Mouse (Mus musculus): ENCODE measurements around the gene Ncor1.
A peak's percentile ranks its signal among the peaks of the same experiment; 100 is the strongest.
"Not testable (repeated sequence)": the region's sequence is repeated elsewhere in the genome, so short reads cannot be mapped to it uniquely, and the experiment has no call there.

Ncor1 gene

DNA sequence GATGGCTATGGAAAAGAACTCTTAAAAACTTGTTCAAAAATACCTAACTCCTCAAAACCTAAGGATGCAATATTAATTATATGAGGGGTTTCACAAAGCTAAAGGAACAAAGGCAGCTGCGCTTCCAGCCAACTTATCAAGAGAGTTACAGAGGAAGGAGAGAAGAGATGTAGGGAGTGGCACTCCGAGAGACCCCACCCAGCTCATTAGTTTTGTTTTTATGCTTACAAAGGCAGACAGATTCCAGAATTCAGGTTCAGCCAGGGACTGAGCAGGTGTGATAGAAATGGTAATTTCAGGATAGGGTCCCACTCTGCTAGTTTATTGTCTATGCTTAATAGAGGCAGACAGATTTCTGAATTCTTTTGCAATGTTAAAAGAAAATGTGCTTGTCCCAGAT, 103.1 kb downstream of the Ncor1 start:
- no peak for DNase-seq (ENCODE audit: low spot score)

DNA sequence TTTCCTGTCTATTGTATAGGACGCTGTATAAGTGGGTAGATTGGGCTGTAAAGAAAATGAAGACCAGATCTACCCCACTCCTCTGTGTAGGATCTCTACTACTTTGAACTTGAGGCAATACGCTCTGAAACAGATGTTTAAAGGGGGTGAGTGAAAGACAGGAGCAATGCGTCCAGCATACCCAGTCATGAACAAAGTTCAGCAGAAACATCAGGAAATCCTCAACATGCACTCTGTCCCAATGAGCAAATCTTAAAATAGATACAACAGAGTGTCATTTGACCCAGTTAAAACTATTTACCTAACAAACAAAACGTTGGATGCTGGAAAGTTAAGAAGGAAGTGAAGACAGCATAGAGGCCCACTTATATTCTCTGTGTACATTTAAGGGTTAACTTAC, 106.4 kb downstream of the Ncor1 start:
- no peak for DNase-seq (ENCODE audit: low spot score)

DNA sequence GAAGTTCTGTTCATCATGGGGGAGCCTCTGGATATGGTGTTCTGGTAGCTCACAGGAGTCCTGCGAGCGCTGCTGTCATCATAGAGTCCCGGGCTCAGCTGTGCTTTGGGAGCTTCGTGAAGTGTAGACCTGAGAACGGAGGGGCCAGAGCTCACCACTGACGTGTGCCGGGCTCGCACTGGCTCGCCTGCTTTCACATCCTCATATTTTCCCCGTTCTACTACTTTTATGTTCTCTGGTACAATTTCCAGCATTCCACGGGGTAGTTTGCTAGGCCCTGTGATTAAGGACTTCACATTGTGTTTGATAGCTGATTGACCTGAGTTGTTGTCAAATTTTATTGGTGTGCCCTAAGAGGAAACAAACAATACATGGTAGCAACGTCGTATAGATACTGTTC, 115.3 kb downstream of the Ncor1 start:
- DNase-seq (ENCODE audit: low spot score), result no peak

DNA sequence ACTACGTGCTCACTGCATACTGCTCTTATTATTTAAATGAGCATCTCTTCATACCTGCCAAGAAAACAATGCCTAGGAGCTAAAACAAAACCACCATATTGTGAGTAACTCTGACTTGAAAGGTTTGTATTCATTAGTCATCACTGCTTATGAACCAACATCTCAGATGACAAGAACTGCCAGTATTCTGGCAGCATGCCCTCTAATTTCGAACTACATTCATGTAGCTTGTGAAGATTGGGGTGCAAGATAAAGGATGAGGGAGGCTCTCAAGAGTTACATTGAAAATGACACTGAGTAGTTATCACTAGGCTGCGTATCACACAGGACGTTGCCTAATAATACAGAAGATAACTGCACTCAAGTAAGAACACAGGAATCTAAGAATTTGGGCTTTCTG, 126.1 kb downstream of the Ncor1 start:
- no peak for DNase-seq (ENCODE audit: low spot score)

DNA sequence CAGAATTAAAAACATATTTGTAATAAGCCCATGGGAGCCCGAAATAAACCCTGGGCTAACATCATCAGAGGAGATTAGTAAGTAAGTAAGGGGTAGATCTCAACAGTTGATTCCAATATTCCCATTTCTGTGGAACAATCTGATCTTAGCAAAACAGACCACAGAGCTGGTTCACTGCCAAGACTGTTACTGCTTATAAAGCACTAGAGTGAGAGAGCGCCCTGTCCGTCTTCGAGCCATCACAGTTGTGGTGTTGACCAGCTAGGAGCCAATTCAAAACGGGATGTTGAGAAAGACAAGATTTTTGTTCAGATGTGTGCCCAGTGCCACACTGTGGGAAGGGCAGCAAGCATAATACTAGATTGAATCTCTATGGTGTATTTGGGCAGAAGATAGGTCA, 127.2 kb downstream of the Ncor1 start:
- DNase-seq (ENCODE audit: low spot score), result no peak

DNA sequence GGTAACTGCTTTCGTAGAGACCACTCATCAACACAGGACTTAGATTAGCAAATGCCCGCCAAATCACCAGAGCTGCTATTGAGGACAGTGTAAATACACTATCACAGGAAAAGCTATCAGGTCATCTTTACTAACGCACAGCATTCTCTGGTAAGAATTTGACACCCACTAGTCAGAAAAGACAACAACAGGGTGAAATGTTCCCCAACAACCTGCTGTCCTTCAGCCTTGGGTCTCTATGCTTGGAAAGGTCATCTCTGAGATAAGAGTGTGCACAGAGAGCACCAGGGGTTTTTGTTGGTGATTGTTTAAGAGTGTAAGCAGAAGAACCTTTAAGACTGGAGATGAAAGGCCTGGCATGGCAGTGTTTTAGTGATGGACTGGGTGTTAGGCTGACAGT, 134.7 kb downstream of the Ncor1 start:
- DNase-seq (ENCODE audit: low spot score), result no peak

DNA sequence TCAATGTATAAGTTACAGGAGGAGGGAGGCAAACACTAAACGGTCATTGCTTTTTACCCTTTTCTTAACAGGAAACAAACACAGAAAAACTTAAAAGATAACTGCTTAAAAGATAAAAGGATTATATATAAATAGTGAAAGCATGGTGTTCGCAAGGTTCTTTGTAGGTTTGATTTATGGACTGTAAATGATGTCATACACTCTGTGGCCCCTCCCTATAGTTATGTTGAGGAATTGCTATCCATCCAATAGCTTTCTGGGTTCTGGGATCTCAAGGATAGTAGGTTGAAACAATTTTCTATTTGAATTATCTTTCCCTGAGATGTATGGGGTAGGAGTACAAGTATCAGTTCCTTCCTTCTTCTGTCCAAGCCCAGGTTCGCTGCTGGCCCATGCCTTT, 138.2 kb downstream of the Ncor1 start:
- DNase-seq (ENCODE audit: low spot score), result no peak

DNA sequence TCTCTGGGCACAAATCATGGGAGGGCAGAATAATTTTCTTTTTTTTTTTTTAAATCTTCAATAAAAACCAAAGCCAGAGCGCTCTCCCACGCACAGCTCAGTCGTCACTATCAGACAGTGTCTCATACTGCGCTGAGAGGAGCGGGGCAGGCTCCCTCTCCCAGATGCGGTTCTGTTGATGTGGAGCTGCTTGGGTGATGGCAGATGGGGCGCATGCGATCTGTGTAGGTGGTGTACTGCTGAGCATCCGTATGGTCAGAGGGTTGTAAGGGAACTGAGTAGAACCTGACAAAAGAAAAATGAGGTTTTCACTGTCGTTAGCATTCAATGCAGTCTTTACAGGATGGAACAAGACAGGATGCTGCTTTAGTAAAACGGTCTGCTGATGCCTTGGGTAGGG, 140.6 kb downstream of the Ncor1 start:
- DNase-seq (ENCODE audit: low spot score), result peak; percentile 69

DNA sequence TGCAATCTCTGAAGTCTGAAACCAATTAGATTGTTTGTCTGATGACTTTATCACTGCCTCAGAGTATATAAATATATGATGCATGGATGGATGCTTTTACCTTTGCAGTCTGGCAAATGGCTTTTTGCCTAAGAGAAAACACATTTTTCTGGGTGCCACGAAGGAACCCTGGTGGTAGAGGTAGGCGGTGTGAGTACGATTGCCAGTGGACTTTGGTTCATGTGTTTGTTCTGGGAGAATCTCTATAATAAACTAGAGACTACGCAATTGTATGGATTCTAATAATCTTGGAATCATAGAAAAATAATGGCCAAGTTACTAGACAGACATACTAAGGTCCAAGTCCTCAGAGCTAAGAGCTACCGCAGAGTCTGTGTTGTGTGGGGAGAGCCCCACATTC, 143.4 kb downstream of the Ncor1 start:
- no peak for DNase-seq (ENCODE audit: low spot score)

DNA sequence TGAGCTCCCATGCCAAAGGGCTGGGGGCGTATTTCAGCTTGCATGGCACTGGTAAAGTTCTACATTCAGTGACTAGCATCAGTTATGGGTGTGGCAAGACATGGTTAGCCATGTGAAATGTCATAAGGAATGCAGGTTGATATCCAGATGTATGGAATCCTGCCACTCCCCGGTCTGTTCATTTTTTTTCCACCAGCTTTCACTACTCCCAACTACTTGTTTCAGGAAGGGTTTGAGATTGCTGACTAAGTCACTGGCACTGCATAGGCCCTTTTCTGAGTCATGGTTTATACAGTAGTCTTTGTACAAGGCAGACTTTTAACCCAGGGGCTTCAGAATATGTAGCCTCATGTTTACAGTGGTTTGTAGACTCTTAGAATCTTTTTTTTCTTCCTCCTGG, 149.0 kb downstream of the Ncor1 start:
- no peak for DNase-seq (ENCODE audit: low spot score)

DNA sequence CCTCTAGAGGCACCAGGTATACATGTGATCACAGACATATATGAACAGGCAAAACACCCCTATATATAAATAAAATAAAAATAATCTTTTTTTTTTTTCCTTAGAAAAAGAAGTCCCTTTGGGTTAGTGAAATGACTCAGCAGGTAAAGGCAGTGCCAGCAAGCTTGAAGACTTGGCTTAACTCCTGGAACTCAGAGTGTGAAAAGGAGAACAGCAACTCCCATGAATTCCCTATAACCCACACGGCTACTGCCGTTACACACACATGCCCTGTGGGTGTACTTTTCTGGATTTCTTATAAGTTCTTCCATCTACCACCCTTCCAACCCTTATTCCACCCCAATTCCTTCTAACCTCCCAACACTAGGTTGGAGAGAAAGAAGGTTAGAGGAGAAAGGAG, 152.5 kb downstream of the Ncor1 start:
- no peak for DNase-seq (ENCODE audit: low spot score)

DNA sequence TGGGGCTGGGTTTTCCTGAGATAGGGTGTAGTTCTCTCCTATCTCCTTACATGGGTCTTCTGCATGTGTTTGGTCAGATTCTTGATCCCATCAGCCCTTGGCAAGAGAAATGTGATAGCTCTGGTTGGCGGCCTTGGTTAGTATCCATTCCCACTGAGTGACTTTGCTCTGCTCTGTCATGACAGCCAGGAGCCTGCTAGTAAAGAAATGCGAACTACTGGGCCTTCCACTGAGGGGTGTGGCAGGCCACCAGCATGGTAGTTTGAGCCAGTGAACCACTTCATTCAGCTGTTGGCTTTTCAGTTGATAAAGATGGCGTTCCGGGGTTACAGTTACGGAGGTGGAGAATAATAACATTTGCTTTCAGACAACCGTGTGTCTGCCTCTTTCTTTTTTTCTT, 159.5 kb downstream of the Ncor1 start:
- DNase-seq (ENCODE audit: low spot score), result no peak

DNA sequence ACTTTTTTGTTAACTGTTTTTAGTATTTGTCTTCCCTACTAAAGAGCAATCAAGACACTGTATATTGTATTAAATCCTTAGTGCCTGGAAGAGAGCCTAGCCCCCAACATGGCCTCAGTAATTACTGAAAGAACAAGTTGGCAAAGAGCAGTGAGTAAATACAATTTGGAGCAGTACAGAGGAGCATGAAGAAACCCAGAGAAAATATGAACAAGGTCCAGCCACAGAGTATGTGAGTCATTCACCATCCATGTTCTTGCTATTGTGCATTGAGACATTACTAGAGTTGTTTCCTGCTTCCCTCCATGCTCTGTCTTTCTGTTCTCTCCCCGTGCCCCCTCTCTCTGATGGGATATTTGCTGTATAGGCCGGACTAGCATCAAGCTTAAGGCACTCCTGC, 164.2 kb downstream of the Ncor1 start:
- no peak for DNase-seq (ENCODE audit: low spot score)

DNA sequence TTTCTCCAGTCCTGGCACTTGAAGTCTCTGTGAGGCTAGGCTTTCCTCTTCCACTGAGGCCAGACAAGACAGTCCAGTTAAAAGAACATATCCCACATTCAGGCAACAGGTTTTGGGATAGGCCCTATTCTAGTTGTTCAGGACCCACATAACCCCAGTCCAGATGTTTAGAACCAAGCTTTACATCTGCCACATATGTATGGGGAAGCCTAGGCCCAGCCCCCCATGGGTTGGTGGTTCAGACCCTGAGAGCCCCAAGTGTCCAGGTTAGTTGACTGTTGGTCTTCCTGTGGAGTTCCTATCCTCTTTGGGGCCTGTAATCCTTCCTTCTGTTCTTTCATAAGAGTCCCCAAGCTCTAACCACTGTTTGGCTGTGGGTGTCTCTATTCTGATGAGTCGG, 170.6 kb downstream of the Ncor1 start:
- DNase-seq (ENCODE audit: low spot score), result no peak

DNA sequence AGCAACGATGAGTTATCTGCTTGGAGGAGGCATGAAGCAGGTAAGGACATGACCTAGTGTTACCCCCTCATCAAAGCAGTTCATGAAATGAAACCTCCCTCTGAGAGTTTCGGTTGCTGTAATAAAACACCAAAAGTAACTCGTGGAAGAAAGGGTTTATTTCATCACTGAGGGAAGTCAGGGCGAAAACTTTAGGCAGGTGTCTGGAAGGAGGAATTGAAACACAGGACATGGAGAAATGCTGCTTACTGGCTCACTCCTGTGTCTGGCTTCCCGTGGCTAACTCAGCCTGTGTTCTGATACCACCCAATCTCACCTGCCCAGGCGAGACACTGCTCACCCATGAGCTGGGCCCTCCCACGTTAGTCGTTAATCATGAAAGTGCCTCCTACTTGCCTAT, 173.3 kb downstream of the Ncor1 start:
- DNase-seq (ENCODE audit: low spot score), result no peak

DNA sequence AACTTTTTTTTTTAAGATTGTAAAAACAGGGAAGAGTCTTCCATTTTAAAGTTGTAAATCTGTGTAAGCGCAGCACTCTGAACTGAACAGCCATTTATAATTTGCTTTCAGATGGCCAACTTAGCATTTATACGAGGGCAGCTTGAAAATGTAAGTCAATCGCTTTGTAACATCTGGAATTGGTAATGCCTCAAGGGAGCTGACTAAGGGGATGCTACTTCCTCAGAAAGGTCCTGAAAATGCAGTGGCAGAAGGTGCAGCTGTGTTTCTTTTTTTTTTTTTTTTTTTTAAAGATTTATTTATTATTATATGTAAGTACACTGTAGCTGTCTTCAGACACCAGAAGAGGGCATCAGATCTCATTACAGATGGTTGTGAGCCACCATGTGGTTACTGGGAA, 174.3 kb downstream of the Ncor1 start:
- not testable (repeated sequence) for DNase-seq (ENCODE audit: low spot score)

DNA sequence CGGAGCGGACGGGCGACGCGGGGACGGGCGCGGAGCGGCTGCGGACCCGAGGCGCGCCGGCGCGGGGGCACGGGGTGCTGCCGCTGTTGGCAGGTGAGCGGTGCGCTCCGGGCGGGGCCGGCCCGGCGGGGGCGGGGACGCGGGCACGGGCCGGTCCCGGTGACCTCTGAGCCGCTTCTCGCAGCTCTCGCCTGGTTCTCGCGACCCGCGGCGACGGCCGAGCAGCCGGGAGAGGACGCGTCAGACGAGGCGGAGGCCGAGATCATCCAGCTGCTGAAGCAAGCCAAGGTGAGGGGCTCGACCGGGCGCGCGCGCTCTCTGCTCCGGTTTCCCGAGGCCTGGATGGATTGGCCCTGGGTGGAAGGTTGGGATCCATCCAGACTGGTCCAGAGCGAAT, 176.7 kb downstream of the Ncor1 start:
- no peak for DNase-seq (ENCODE audit: low spot score)

DNA sequence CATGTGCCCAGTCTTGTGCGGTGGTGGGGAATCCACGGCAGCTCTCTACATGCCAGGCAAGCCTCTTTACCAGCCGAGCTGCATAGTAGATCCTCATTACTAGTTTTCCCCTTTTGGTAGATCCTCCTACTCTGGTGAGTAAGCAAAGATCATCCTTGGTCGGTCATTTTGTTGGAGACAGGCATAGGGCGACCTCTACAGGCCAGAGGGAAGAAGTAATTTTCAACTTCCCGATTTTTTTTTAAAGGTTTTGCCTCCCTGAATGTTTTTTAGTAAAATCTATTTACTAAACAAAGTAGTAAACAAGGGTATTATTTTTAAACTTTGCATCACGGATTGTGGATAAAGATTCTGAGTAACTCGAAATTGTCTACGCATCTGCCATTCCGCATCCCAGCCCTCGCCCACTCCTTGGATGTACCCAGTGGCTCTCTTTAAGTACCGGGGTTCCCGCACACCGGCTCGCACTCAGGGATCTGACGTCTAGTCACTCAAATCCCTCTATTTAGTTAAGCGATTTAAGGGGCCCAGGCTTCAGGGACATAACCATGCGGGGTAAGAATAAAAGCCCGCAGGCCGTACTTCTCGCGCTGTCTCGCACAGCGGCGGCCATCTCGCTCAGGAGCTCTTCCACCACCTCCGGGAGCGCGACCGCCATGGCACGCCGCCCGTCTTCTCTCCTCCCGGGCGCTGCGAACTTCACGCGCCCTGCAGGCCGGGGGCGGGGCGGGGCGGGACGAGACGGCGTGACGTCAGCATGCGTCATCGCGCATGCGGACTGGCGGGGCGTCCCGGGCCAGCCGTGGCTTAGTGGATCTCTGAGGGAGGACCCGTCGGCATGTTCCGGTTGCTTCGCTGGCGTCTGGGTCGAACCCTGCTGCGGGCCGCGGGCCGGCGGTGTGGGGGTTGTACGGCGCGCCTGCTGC, 177.4 kb downstream of the Ncor1 start, which contains the start of the genes Zswim7 and Ttc19:
Gene Zswim7, minus strand, starts transcription at position 701 of the 926 bp plus-strand sequence.
Gene Ttc19, plus strand, starts transcription at position 799 of the 926 bp plus-strand sequence.
- peak; percentile 78 for DNase-seq (ENCODE audit: low spot score)

DNA sequence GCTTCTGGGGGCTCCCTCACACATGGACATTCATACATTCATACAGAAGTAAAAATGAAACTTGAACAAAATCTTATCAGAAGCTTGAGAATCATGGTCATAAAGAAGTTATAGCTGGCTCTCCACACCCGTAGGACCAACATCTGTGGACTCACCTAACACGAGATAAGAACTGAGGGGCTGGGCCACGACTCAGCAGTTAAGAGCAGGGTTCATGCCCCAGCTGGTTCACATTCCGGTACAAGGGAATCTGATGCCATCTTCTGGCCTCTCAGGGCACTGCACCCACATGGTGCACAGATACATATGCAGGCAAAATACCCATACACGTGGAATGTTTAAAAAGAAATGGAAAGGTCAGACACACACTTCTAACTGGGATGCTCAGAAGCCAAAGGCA, 180.3 kb downstream of the Ncor1 start:
- no peak for DNase-seq (ENCODE audit: low spot score)

DNA sequence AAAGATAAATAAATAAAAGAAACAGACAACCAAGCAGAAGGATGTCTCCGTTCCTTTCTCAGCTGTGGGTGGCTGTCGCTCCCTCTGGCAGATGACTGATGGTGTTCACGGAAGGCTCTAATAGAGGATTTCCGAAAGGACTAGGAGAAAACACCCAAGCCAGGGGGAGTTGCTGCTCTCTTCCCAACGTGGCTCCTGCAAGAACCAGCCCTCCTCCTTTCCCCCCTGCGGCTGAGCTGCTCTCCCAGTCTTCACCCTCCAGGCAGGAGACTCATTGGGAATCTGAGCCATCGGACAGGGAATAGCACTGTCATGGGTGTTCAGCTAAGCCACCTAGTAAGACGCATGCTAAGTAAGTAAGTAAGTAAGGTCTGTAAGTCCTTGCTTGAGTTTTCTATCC, 181.3 kb downstream of the Ncor1 start:
- DNase-seq (ENCODE audit: low spot score), result no peak

DNA sequence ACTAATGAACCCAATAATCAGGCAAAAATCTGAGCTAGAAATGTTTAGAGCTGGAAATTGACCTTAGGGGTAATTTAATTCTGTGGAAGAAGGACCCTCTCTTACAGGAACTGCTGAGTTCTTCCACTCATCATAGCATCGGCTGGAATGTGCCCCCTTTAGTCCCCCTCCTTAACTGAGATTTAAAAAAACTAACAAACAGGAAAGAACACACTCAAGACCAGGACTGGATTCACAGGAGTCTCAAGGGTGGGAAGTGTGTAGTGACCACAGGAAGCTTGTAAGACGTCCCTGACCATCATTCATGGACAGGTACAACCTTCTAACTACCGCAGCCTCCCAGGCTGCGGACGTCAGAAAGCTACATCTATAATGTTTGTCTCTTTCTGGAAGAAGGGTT, 187.5 kb downstream of the Ncor1 start:
- DNase-seq (ENCODE audit: low spot score), result no peak

DNA sequence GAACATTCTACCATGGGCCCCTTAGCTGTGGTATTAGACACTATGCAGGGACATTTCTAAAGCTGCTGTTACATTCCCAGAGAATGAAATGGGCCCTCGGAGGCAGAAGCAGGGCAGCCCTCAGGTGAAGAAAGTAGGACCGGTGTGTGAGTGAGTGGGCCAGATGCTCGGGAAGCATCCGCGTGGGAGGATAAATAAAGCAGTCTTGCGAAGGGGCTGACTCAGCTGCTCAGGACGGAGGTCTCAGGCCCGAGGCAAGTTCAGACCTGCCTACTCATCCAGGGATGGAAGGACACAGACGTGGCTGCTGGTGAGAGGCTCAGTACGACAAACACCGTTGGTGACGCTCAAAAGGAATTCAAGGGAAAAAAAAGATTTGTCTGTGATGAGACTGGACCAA, 189.2 kb downstream of the Ncor1 start:
- no peak for DNase-seq (ENCODE audit: low spot score)

DNA sequence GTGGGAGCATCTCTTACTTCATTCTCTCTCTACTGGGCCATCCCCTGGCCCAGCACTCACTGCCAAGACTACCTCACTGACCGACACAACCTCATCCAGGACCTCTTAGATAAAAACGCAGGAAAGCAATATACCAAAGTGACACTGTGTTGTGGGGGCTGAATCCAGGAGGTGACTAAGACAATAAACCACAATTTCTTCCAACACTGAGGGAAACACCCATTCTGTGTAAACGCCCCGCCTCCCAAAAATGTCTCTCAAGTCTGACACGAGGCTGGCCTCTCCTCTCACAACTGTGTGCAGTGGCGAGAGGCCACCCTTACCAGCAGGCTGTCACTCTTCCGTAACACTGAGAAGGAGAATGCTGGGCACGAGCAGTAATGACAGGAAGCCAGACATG, 190.0 kb downstream of the Ncor1 start:
- no peak for DNase-seq (ENCODE audit: low spot score)

Measured in layer of hippocampus, adult 9-10 months (tissue).